Mouse (Mus musculus): ENCODE results near the gene Zfp292.

The Zfp292 gene

GRCm38 (mm10) chr4:34882291-34882769, 430 bp downstream of the Zfp292 start:
- peak; percentile 33 to 37 for DNase-seq (ENCODE audit: low spot score in 2 of 2)

DNA sequence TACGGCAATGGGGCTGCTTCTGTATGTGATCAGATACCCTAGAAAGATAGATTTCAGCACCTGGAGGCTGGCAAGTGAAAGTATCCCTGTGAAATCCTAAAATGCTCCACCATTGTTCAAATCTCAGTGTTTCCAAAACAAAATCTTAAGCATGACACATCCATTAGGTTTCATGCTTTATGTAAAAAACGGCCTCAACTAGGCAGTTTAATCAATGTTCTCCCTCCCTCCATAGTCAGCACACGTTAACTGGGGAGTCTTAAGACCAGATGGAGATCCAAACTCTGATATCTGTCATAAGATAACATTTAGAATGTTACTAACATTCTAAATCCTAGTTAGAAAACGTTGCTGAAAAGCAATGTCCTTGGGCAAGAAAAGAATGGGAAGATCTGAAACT, 909 bp downstream of the Zfp292 start:
- DNase-seq (ENCODE audit: low spot score in 2 of 2), result no peak

DNA sequence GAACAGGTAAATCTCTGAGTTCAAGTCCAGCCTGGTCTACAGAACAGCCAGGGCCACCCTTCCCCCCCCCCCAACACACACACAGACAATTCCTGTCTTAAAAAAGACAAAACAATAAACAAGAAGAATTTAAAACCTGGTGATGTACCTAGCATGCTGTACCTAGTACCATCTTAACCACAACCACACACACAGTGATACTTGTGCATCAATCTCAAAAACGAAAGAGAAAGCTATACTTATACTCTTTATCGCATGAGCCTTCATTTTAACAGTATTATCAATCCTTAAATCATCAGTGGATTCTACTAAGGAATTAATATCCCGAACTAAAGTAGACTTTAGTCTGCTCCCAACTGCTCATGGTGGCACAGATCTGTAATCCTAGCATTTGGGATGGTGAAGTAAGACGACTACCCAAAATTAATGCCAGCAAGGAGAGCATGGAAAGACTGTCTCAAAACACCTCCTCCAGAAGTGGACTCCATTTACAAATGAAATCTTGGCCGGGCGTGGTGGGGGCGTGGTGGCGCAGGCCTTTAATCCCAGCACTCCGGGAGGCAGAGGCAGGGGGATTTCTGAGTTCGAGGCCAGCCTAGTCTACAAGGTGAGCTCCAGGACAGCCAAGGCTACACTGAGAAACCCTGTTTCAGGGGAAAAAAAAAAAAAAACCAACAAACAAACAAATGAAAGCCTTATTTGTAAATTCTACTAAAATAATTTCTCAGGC, 1.7 kb downstream of the Zfp292 start:
- no peak for DNase-seq (ENCODE audit: low spot score in 2 of 2)

- no peak for DNase-seq (ENCODE audit: low spot score in 2 of 2)
Measured at GRCm38 (mm10) chr4:34874234-34874633, 8.5 kb downstream of the Zfp292 start.

- DNase-seq (ENCODE audit: low spot score in 2 of 2), result no peak
Measured at GRCm38 (mm10) chr4:34872896-34873495, 9.8 kb downstream of the Zfp292 start.

- no peak for DNase-seq (ENCODE audit: low spot score in 2 of 2)
Measured at GRCm38 (mm10) chr4:34869813-34870212, 12.9 kb downstream of the Zfp292 start.

DNA sequence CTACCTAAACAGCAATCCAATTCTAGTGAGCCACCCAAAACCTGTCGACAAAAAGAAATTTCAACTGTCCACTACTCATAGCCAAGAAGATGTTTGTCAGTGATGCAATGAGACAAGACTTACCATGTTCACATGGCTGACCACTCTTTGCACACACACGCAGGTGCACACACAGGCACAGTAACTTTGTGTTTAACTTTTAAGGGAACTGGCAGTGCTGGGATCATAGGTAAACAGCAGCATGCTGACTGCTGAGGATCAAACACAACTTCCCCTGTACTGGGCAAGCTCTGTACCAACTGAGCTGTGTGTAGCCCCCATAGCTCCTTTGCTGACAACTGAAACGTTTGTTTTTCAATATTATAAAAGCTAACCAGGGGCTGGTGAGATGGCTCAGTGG, 21.3 kb downstream of the Zfp292 start:
- DNase-seq (ENCODE audit: low spot score in 2 of 2), result no peak

DNA sequence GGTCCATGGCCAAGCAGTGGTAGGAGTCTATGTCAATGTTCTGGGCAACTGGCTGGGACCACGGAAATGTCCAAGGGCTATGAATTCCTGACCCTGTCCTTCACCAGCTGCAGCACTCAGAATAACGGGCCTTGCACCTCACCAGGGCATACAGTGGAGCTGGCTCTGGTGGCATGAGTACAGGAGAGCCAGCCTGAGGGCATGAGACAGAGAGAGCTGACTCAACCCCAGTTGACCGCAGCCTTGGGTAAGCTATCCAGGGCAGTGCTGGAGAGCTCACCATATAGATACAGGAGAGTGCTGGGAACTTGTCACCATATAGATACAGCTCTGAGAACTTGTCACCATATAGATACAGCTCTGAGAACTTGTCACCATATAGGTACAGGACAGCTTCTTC, 23.3 kb downstream of the Zfp292 start:
- no peak for DNase-seq (ENCODE audit: low spot score in 2 of 2)

DNA sequence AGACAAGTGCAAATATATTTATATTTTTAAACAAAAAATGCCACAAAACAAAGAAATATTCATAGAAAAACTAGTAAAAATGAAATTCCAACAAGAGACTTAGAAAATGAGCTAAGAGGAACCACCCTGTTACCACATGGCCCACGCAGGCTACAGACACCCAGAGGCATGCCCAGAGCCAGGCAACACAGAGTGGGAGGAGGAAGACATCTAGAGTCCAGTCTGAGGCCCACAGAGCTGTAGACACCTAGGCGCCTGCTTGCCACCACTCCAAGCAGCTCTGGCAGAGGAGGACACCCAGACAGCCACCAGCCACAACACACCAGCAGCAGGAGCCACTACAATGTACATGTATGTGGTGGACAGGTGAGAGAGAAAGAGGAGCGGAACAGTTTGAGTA, 23.9 kb downstream of the Zfp292 start:
- DNase-seq (ENCODE audit: low spot score in 2 of 2), result no peak

DNA sequence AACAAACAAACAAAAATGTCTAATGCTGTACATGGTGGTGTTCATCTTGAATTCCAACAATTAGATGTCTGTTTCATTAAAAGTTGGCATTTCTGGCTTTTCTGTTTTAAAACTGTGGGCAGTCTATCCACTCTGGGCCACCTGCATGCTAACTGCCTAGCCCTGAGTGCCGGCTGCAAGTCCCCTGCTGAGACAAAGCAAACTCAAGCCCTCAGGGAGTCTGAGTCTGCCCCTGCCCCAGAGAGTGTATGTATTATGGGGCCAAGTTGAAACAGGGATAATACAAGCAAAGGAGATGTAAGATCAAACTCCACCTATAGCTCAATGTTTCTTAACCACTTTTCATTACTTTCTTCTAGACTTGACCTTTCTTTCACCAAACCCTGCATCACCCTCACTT, 26.8 kb downstream of the Zfp292 start:
- DNase-seq (ENCODE audit: low spot score in 2 of 2), result no peak

- no peak for DNase-seq (ENCODE audit: low spot score in 2 of 2)
Measured at GRCm38 (mm10) chr4:34852051-34852450, 30.7 kb downstream of the Zfp292 start.

DNA sequence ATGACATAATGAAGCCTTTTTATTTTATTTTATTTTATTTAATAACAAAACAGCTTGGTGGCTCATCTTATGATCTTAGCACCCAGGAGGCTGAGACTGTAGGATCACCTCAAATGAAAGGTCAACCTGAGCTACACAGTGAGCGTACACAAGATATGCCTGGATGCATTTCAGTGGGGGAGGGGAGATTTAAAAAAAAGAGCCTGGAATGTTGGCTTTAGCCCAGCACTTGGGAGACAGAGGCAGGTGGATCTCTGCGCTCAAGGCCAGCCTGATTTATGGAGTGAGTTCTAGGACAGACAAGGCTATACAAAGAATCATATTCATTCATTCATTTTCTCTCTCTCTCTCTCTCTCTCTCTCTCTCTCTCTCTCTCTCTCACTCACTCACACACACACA, 32.6 kb downstream of the Zfp292 start:
- no peak for DNase-seq (ENCODE audit: low spot score in 2 of 2)

- DNase-seq (ENCODE audit: low spot score in 2 of 2), result no peak
Measured at GRCm38 (mm10) chr4:34847679-34848309, 35.0 kb downstream of the Zfp292 start.

- DNase-seq (ENCODE audit: low spot score in 2 of 2), result no peak
Measured at GRCm38 (mm10) chr4:34843839-34844238, 38.9 kb downstream of the Zfp292 start.

DNA sequence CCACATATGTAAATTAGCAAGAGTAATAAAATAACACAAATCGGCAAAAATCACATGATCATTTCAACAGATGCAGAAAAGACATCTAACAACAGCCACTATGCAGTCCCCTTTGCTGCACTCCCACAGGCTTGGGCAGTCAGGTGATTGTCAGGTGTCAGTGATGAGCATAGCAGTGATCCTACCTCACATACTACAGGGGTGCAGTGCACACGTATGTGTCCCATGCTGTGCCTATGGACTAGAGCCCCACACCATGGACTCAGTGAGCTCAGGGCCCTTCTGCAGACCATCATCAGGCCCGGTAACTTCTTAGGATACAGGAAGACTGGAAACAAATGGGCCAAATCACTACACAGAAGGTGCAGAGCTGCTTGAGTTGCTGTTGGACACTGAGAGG, 39.9 kb downstream of the Zfp292 start:
- no peak for DNase-seq (ENCODE audit: low spot score in 2 of 2)

GRCm38 (mm10) chr4:34831496-34831895, 51.3 kb downstream of the Zfp292 start:
- DNase-seq (ENCODE audit: low spot score in 2 of 2), result no peak

DNA sequence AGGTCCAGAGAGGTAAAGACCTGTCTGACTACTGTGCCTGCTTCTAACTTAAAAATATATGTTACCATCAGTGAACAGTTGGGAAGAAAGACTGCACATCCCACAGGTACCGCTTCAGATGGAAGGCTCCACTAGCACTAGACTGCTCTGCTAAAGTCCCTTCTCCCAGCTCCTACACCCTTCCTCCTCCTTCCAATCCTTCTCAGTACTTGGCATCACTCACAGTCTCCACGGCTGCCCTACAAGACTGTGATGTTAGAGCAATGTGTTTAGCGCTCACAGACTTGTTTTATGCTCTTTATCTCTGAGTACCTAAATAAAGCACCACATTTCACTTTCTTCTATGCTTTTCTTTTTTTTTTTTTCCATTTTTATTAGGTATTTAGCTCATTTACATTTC, 53.3 kb downstream of the Zfp292 start:
- peak in 1 of 2 experiments; percentile 44 for DNase-seq (ENCODE audit: low spot score in 2 of 2)

GRCm38 (mm10) chr4:34823901-34824300, 58.9 kb downstream of the Zfp292 start:
- DNase-seq (ENCODE audit: low spot score in 2 of 2), result no peak

DNA sequence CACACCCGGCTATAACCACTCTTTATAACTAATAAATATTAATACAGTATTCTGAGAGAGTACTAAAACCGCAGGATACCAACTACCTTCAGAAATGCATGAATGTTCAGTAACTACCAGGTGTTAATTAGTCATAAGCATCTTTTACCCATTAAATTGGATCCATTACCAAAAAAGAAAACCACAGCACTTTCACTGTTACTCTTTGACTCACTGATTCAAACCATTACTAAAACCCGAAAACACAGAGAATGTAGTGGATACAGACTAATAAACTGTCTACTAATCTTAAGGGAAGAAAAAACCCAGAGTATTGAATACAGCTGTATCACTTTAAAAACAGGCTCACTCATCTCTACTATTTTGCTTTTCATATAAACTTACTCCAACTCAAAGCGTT, 62.9 kb downstream of the Zfp292 start:
- DNase-seq (ENCODE audit: low spot score in 2 of 2), result no peak

DNA sequence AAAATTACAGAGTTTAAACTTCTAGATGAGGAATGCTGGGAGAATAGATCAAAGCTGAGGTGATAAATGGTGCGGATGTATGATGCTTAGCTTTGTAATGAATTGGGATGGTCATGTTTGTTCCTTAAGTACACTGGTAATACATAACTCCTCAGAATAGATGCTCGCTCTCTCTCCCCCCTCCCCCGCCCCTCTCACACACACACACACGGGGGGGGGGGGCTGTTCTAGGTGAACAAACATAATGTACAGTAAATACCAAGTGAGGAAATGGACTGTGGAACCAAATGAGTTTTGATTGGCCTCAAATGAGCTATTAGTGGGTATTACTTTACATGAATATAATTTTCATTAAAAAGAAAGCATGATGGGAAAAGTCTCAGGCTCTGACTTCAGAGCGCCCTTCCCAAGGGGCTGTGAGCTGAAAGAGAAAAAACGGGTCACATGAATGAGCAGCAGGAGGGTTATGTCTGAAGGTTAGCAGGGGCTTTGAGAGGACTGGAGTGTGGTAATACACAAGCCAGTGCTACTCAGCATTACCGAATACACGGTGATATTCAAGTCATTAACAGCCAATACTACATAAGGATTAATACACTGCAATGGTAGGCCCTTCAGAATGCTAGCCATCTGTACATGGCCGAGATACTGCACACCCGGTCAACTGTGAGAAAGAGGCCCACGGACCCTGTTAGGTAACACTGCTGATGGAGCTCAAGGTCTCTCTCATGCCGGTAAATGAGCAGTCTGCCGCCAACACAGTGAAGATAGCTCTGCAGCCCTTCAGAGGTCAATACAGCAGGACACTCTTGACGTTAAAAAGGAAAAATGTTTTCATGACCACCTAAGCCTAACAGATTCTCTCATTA, 81.4 kb downstream of the Zfp292 start:
- no peak for DNase-seq (ENCODE audit: low spot score in 2 of 2)

DNA sequence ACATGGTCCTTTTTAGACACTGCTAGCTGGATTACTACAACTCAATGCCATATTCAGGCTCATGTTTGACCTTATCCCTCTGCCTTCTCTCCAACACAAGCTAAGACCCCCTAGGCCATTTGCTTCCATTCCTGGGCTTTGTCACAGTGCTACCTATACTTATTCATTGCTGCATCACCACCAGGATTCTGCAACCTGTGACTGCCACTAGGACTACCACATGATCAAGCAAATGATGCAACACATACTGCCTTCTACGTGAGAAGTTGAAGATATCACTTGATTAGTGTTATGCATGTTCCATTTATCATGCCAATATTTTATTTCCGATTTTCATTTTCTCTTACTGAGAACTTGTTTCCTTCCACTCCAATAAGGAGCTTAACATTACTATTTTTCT, 84.8 kb downstream of the Zfp292 start:
- no peak for DNase-seq (ENCODE audit: low spot score in 2 of 2)
